Mouse (Mus musculus) right cerebral cortex, postnatal 10 days (tissue): ENCODE measurements around the gene Nudt13.

ENCODE experiments used
- DNase-seq, 2 experiments: peaks; one replicate each; pipeline ENCODE4 v3.0.0; 2021; ENCODE audit warnings: low spot score in 2 of 2

The Nudt13 gene

DNA sequence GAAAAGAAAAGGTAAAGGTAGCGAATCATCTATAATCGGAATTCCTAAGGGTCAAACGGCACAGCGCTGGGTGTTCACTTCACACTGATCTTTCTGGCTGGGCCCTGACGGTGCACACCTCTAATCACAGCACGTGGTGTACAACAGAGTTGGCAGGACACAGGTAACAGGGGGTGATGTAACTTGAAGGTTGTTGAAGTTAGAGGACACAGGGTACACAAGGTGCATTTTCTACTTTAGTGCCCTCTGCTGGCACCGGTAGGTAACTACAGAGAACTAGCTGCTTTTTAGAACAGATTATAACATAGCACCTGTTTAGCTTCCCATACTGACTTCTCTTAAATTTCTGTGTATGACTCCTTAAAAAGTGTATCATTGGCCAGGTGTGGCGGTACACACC is 45.7 kb downstream of the Nudt13 start:
- DNase-seq, result no peak

DNA sequence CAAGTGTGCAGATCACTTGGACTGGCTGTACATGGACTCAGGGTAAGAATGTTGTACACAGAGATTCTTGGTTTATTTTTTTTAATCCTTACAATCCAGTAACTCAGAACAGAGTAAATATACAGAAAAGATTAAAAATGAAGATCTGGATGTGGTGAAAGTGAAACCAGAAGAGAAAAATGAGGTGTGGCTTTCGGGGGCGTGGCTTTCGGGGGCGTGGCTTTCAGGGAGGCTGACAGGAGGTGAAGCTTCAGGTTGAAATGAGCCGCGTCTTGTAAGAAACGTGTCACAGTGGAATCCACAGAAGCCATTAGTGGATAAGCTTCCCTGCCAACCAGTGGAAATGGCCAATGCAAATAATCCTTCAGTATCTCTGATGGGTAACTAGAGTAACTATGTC is 46.4 kb downstream of the Nudt13 start:
- DNase-seq, result no peak

DNA sequence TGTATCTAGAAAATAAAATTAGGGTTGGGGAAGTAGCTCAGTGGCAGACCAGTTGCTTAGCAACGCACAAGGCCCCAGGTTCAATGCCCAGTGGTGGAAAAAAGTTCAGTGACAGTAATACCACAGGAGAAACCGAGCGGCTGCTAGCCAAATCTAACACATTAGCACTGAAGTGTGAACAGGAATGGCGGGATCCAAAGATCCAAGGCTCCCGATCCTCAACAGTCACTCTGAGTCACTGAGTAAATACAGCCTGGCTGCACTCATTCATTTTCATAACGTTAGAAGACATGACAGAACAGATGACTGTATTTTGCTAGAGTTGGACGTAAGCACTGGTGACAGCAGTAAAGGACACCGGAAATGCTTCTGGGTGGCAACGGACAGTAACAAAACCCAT is 51.4 kb downstream of the Nudt13 start:
- no peak for DNase-seq

DNA sequence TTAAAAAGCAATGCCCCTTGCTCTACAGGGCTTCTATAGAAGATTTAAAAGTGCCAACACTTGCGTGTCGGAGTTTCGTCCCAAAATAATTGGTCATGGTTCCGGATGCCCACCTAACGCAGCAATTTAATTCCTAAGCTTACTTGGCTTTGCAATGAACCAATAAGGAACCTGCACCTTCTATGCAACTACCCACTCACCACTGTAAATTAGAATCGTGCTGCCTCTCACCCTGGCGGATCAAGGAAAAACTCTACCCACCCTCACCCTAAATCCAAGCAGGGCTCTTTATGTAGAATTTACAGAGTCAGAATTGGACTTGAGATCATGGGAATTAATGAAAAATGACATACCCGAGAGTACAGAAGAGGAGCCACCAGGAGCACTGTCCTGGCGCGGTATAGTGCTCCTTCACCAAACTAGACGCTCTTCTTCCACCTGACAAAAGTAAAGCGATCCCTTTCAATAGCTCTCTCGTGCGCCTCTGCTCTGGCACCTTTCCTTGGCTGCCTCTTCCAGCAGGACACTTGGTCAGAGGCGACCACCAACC is 53.0 kb downstream of the Nudt13 start:
- no peak for DNase-seq

DNA sequence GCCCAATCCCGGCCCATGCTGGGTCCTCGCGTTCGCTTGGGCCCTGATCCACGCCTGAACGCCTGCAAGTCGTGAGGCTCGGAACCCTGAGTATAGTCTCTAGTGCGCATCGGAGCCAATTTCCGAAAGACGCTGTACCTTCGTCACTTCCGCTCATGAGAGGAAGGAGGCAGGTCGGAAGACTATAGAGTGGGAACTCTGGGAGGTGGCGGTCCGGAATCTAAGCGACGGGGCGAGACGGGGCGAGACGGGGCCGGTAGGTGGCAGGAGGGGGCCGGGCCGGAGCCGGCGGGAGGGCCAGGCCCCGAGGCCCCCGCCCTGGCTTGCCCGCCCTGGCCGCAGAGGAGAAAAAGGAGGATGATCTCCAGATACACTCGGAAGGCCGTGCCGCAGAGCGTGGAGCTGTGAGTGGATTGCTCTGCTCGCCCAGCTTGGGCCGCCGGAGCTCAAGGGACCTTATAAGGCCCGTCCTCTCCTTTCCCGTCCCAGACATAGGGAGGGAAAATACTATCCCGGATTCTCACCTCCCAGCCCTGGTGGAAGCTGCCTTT is 53.6 kb downstream of the Nudt13 start, which contains the start of the genes Ecd and Fam149b:
TSS of gene Ecd (minus strand) at position 131 of the 551 bp plus-strand sequence.
TSS of gene Fam149b (plus strand) at position 172 of the 551 bp plus-strand sequence.
- peak; percentile 94 to 95 for DNase-seq

DNA sequence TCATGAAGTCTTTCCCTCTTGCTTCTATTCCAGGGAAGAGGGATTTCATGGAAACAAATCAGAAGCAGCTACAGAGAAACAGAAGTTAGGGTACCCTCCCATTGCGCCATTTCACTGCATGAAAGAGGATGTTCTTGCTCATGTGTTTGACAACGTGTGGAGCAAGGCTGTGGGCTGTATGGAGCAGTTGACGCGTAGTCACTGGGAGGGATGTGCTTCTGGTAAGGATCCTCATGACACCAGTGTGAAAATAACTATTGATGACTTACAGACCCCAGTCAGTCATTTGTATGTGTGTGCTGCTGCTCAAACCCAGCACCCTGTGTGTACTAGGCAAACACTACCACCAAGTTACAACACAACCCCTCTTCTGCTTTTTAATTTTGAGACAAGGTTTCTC is 68.7 kb downstream of the Nudt13 start:
- DNase-seq, result no peak
